Mouse (Mus musculus): ENCODE measurements at regions not wholly inside any gene's neighbourhood (a gene's known extent, or its start where the extent isn't known, plus 50 kb on each side); places are given as distances from the start of the nearest gene placed in this dataset.
"Not testable (repeated sequence)": the region's sequence is repeated elsewhere in the genome, so short reads cannot be mapped to it uniquely, and the experiment has no call there.

DNA sequence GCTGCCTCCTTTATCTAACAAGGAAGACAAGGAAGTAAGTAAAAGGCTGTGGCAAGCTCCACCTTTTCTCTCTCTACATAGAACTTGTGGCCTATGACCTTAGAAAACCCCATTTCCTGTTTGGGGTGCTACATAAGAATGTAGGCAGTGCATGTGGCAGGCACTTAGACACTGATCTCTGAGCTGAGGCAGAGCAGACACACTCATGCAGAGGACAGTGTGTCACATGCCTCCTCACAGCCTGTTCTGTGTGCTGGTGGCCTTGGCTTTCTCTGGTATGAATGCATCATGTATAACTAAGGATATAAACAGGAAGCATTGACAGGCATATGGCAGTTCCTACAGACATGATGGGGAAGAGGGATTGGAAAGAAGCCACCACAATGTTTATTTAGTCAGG, 678.5 kb upstream of the Olfr1507 start:
- TF ChIP-seq CHD2 (IDR thresholded peaks at IDR 0.05; ENCODE audit: low read depth, low read length); MAFK (IDR thresholded peaks at IDR 0.05; ENCODE audit: insufficient read depth, low read depth, low read length): not testable (repeated sequence)

Data from ES-E14 (cell line).